Mouse (Mus musculus) erythroblast, embryonic 14.5 days (primary cell): ENCODE measurements around the gene Cycs.

Experiments used
- GATA1 ChIP-seq: IDR thresholded peaks from 2 replicates; pipeline ENCODE4 v1.6.1; 2012; ENCODE audit warnings: low read length, inconsistent platforms, mixed read lengths
- TAL1 ChIP-seq: IDR thresholded peaks from 3 replicates; pipeline ENCODE4 v1.6.1; 2012; ENCODE audit warnings: low read length, inconsistent platforms, mixed read lengths

- TF ChIP-seq TAL1 (no peak), GATA1 (no peak)
Measured at GRCm38 (mm10) chr6:50521532-50522135, 44.7 kb downstream of the Cycs start.
